Mouse (Mus musculus) layer of hippocampus, adult 2 months (tissue): ENCODE results near the gene Kel. TPM values are rescaled to one million over a fixed set of nuclear protein-coding genes. Genes with fewer than 3 reads are reported as not detected.

Source experiments
- DNase-seq, 2 experiments: peaks; one replicate each; pipeline ENCODE4 v3.0.0; 2022; ENCODE audit warnings: low spot score in 2 of 2
- H3K27ac ChIP-seq: fragments of 200-600 bp; 2 replicates; pipeline ENCODE4 v1.8.1; 2022
- H3K4me3 ChIP-seq: fragments of 200-600 bp; 2 replicates; pipeline ENCODE4 v1.8.1; 2022; ENCODE audit warnings: mild to moderate bottlenecking
- CTCF ChIP-seq: fragments of 200-600 bp; conservative IDR thresholded peaks from 2 replicates; pipeline ENCODE4 v1.8.1; 2022; ENCODE audit warnings: antibody characterized with exemption, mild to moderate bottlenecking, moderate library complexity
- total RNA-seq, 2 experiments: library from RNA; stranded (reverse); gene quantifications; 2 replicates each; pipeline ENCODE4 v1.2.3; 2021

Kel gene
- total RNA-seq, 2 experiments from 2014 or later: not detected

- no peak for DNase-seq
Observed at GRCm38 (mm10) chr6:41684911-41685310, 19.2 kb downstream of the Kel start.

GRCm38 (mm10) chr6:41684131-41684530, 20.0 kb downstream of the Kel start, which contains the start of gene Llcfc1:
TSS of gene Llcfc1 (plus strand) at chr6:41684431.
- Histone ChIP-seq H3K27ac (no peak within 1 kb of the TSS), H3K4me3 (no peak within 1 kb of the TSS)
- DNase-seq: no peak
- TF ChIP-seq CTCF: no peak

More at GRCm38 (mm10) chr6:41684911-41685310, 19.2 kb downstream of the Kel start:
- Histone ChIP-seq H3K27ac (no peak overlapping the region), H3K4me3 (no peak overlapping the region)
- TF ChIP-seq CTCF: no peak

DNA sequence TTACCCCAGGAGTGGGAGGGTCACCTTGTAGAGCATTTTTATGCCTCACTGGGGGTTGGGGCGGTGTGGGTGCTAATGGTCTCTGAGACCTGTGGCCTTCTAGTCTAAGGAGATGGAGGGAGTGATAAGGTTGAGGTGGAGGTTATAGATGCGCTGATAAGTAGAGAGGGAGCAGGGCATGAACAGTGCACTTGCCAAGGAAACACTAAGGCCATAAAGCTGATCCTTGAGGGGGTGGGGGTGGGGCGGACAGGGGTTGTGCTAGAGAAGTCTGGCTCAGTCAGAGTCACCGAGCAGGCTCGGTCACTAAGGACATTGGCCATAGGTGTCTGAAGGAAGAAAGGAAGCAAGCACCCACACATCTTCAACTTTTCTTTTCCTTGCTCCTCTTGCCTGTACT, 22.5 kb downstream of the Kel start:
- Histone ChIP-seq H3K27ac (no peak overlapping the region), H3K4me3 (no peak overlapping the region)
- no peak for TF ChIP-seq CTCF
- DNase-seq: no peak

- H3K27ac ChIP-seq: no peak within 1 kb of the TSS
- TF ChIP-seq CTCF: no peak
- no peak within 1 kb of the TSS for H3K4me3 ChIP-seq
- DNase-seq: no peak
Observed at GRCm38 (mm10) chr6:41680669-41681068, 23.5 kb downstream of the Kel start, which contains the start of gene Trpv5. TSS of gene Trpv5 (minus strand) at chr6:41680769.

- Histone ChIP-seq H3K4me3 (no peak overlapping the region), H3K27ac (no peak overlapping the region)
- no peak for TF ChIP-seq CTCF
- no peak for DNase-seq
Observed at GRCm38 (mm10) chr6:41676530-41676929, 27.6 kb downstream of the Kel start.

DNA sequence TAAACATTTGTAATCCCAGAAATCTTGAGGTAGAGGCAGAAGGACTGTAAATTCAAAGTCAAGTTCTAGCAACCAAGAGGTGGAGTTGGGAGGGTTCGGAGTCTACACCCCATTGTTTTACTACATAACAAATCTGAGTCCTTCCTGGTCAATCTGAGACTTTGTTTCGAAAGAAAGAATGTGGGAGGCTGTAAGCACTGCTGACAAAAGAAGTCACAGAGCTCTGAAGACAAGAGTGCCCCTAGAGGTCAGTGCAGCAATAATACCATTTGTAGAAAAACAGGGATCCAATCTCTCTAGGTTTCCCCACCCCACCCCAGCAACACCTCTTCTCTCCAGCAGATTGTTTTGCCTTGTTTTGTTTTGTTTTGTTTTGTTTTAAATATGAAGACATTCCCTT, 41.8 kb downstream of the Kel start:
- no peak for DNase-seq
- peak; percentile 69 for TF ChIP-seq CTCF
- Histone ChIP-seq H3K4me3 (no peak overlapping the region), H3K27ac (no peak overlapping the region)

- Histone ChIP-seq H3K4me3 (no peak overlapping the region), H3K27ac (no peak overlapping the region)
- TF ChIP-seq CTCF: no peak
- DNase-seq: no peak
Observed at GRCm38 (mm10) chr6:41658487-41658886, 45.7 kb downstream of the Kel start.

DNA sequence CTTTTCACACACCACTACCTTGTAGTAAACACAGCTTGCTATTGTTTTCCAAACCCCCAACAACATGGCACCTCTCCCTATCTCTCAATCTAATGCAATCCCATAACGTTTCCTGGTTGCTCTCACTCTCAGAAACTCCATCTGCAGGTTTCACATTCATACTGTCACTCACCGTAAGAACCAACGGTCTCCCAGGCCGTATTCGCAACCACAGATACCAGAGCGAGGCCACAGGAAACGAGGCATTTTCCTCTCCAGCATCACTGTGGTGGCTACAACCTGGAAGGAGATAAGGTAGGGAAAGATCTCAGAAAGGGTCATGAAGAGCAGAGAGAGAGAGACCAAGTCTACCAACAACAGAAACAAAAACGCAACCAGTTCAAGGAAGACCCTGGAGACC, 49.5 kb downstream of the Kel start:
- DNase-seq: no peak
- no peak for TF ChIP-seq CTCF
- Histone ChIP-seq H3K27ac (no peak overlapping the region), H3K4me3 (no peak overlapping the region)

GRCm38 (mm10) chr6:41653173-41653572, 51.0 kb downstream of the Kel start:
- no peak for TF ChIP-seq CTCF
- DNase-seq: no peak
- no peak overlapping the region for H3K4me3 ChIP-seq
- H3K27ac ChIP-seq: no peak overlapping the region

GRCm38 (mm10) chr6:41646672-41647071, 57.5 kb downstream of the Kel start:
- H3K4me3 ChIP-seq: no peak overlapping the region
- TF ChIP-seq CTCF: no peak
- no peak for DNase-seq
- H3K27ac ChIP-seq: no peak overlapping the region

DNA sequence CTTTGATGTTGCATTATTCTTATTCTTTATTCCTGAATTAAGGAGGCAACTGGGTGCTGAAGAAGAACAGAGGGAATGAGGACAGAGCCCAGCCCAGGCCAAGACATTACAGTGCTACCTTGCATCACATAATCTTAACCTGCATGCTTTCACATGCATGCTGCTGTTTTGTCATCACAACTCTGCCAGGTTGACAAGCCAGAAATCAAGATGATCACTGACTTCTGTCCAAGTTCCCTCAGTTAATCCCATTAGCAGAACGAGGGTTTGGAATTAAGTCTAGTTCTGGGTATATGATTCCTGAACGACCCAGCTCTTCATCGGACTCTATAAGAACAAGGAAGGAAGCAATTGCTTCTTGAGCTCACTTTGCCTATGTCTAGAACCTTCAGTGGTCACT, 57.9 kb downstream of the Kel start:
- no peak for DNase-seq
- no peak for TF ChIP-seq CTCF
- Histone ChIP-seq H3K4me3 (no peak overlapping the region), H3K27ac (no peak overlapping the region)

GRCm38 (mm10) chr6:41643227-41643626, 60.9 kb downstream of the Kel start:
- no peak for DNase-seq
- TF ChIP-seq CTCF: no peak
- Histone ChIP-seq H3K4me3 (no peak overlapping the region), H3K27ac (no peak overlapping the region)

- H3K4me3 ChIP-seq: no peak overlapping the region
- no peak overlapping the region for H3K27ac ChIP-seq
- no peak for TF ChIP-seq CTCF
- no peak for DNase-seq
Observed at GRCm38 (mm10) chr6:41642765-41643164, 61.4 kb downstream of the Kel start.

- Histone ChIP-seq H3K27ac (no peak overlapping the region), H3K4me3 (no peak overlapping the region)
- no peak for TF ChIP-seq CTCF
- DNase-seq: no peak
Observed at GRCm38 (mm10) chr6:41641173-41641866, 62.8 kb downstream of the Kel start.
